Mouse (Mus musculus) v-Abl transformed pro-B cells (cell line): ENCODE results near the gene Gys1.

ENCODE experiments used
- in situ Hi-C, 2 experiments: fragments of 400-800 bp; cut with MboI; formaldehyde crosslinking; loops; one replicate each; pipeline ENCODE4 v1.15.1; 2025; ENCODE audit not compliant: unreplicated experiment in 2 of 2

Gene Gys1

GRCm38 (mm10) chr7:45494548-45494947 lies 59.9 kb downstream of the Gys1 start:
- in situ Hi-C loops, result no loop called here

DNA sequence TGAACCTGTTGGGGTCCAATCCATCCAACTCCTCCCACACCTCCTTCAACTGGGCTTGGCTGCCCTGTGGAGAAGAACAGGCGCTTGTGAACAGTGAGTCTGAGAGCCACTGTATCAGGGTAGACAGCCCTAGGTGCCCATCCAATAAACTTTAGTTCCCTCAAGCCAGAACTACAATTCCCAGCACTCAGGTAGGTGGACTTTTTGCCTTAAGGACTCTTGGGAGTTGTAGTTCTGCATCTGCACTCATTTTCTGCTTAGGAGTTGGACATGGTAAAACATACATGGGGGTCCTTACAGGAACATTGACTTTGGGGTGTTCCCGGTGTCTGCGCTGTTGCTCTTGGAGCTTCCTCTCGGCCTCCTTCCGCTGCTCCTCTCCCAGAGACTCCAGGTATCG lies 63.8 kb downstream of the Gys1 start:
- in situ Hi-C loops, result no loop called here
